Comparison of ENCODE assay signal across 9 mouse cellular contexts in genomic region chr6:93726829-93727455, GRCm38 (mm10).
DNase-seq lines count a peak whose midpoint lies in the region; ATAC-seq and TF ChIP-seq lines count a peak whose summit lies in the region.
"Had no signal": no experiment of that assay in that cellular context is flagged by ENCODE, and none has a peak within 500 bp of the region (broad histone marks: within the 10 kb centered on the region; RNA-seq: fewer than 3 reads in every experiment).

No protein-coding gene starts in this region.

- intact Hi-C loops in heart, adult 2 months (cut with DNase I): loop anchor here (5.0 kb wide), 1 partner anchor 940 kb away; no protein-coding TSS in a partner anchor
- intact Hi-C loops in heart, postnatal 25 days (cut with DNase I): loop anchor here (2.0 to 10.0 kb wide), 2 partner anchors 70 to 942 kb away; no protein-coding TSS in a partner anchor

- TF ChIP-seq CTCF in heart, adult 2 months (IDR thresholded peaks at IDR 0.05): peak; percentile 58
- peak; percentile 59 for TF ChIP-seq CTCF in lung, postnatal 0 days (IDR thresholded peaks at IDR 0.05)
- TF ChIP-seq CTCF in brain, embryonic 14.5 days (IDR thresholded peaks at IDR 0.05; ENCODE audit: borderline replicate concordance, extremely low read depth, insufficient read depth, insufficient read length): peak; percentile 58; the same call in 1 of the 2 replicates

- H3K9ac ChIP-seq in heart, adult 2 months (ENCODE audit: low read depth, low read length): no peak overlapping the region
- no peak overlapping the region for H3K9ac ChIP-seq in lung, postnatal 0 days (replicated peaks; ENCODE audit: low read depth)
- H3K9ac ChIP-seq: midbrain, embryonic 12.5 days had no signal

- ATAC-seq in lung, postnatal 0 days: no peak
- ATAC-seq in activated CD4-positive, CD25-positive, alpha-beta regulatory T cell, adult 4 months: no peak

- H3K4me3 ChIP-seq in heart, adult 2 months: no peak overlapping the region
- no peak overlapping the region for H3K4me3 ChIP-seq in lung, postnatal 0 days (ENCODE audit: low read depth, low read length)
- H3K4me3 ChIP-seq: midbrain, embryonic 12.5 days had no signal

- no peak overlapping the region for H3K27ac ChIP-seq in heart, adult 2 months
- no peak overlapping the region for H3K27ac ChIP-seq in lung, postnatal 0 days (ENCODE audit: low read length)
- H3K27ac ChIP-seq: midbrain, embryonic 12.5 days had no signal

- WGBS in heart, adult 2 months: 37% methylated on average over 7 of the region's 7 CpGs
- WGBS in lung, postnatal 0 days: 43% methylated on average over 7 of the region's 7 CpGs

- no peak overlapping the region for H3K4me2 ChIP-seq in lung, postnatal 0 days (replicated peaks; ENCODE audit: low read depth, low read length)
- H3K4me2 ChIP-seq: midbrain, embryonic 12.5 days had no signal

- DNase-seq in heart, adult 2 months: no peak
- no peak for DNase-seq in heart, postnatal 25 days (ENCODE audit: low spot score)
- peak; percentile 21 for DNase-seq in lung, postnatal 0 days (ENCODE audit: low spot score)
- DNase-seq in lung, postnatal 4 days: no peak
- DNase-seq in brain, embryonic 14.5 days (ENCODE audit: low read depth): peak; percentile 78
- DNase-seq in lung, postnatal 14 days: peak; percentile 22
- no peak for DNase-seq in left cerebral cortex, adult 8-10 months (ENCODE audit: low spot score in 2 of 2)

- H3K79me2 ChIP-seq in heart, adult 2 months (replicated peaks; ENCODE audit: control insufficient read depth, insufficient read depth, low read length): no peaks in the 10 kb centered on the region

- no peak for TF ChIP-seq EP300 in heart, adult 2 months (IDR thresholded peaks at IDR 0.05; ENCODE audit: insufficient read depth, low read depth, low read length)
- TF ChIP-seq EP300 in lung, postnatal 0 days (IDR thresholded peaks at IDR 0.05): no peak

- TF ChIP-seq POLR2A in heart, adult 2 months (IDR thresholded peaks at IDR 0.05; ENCODE audit: insufficient read depth, low read depth, low read length): no peak
- no peak for TF ChIP-seq POLR2A in brain, embryonic 14.5 days (IDR thresholded peaks at IDR 0.05; ENCODE audit: borderline replicate concordance, extremely low read depth, insufficient read depth, insufficient read length, poor library complexity, severe bottlenecking)

- peaks cover 4% of the 10 kb centered on the region for H3K4me1 ChIP-seq in heart, adult 2 months (ENCODE audit: control insufficient read depth, insufficient read depth, low read length)
- 0 out of 2 replicates have a peak, but pooled peaks cover 8% of the 10 kb centered on the region for H3K4me1 ChIP-seq in lung, postnatal 0 days (ENCODE audit: insufficient read depth, low read depth, low read length)

- no peaks in the 10 kb centered on the region for H3K36me3 ChIP-seq in heart, adult 2 months (ENCODE audit: control insufficient read depth, insufficient read depth, low read length)
- no peaks in the 10 kb centered on the region for H3K36me3 ChIP-seq in lung, postnatal 0 days (ENCODE audit: insufficient read depth, low read length)
- H3K36me3 ChIP-seq: midbrain, embryonic 12.5 days had no signal

- no peaks in the 10 kb centered on the region for H3K27me3 ChIP-seq in heart, adult 2 months (ENCODE audit: control insufficient read depth, insufficient read depth, low read length)
- no peaks in the 10 kb centered on the region for H3K27me3 ChIP-seq in lung, postnatal 0 days (replicated peaks; ENCODE audit: insufficient read depth, low read length)
- H3K27me3 ChIP-seq: midbrain, embryonic 12.5 days had no signal

- no peaks in the 10 kb centered on the region for H3K9me3 ChIP-seq in lung, postnatal 0 days (ENCODE audit: low read length)
- H3K9me3 ChIP-seq: midbrain, embryonic 12.5 days had no signal

Comparison
In these comparisons a context has a peak if more than half of its experiments do, and no peak if none do; other contexts are left out.
1. DNase-seq: peak in lung, postnatal 0 days (single experiment), brain, embryonic 14.5 days (single experiment) and lung, postnatal 14 days (single experiment); none in heart, adult 2 months (0 of 2), heart, postnatal 25 days (single experiment), lung, postnatal 4 days (0 of 2) and left cerebral cortex, adult 8-10 months (0 of 2).
2. Peak in every context shown above with its lines, with median percentiles within 50 percentile points of each other: CTCF ChIP-seq.